Mouse (Mus musculus): ENCODE measurements around the gene Cdc25b. TPM values are rescaled to one million over a fixed set of nuclear protein-coding genes. Genes with fewer than 3 reads are reported as not detected.
A peak's percentile ranks its signal among the peaks of the same experiment; 100 is the strongest.

Gene Cdc25b
- polyA plus RNA-seq, 1 experiment = 14.4 TPM

GRCm38 (mm10) chr2:131159938-131160581 is 26.7 kb upstream of the Cdc25b start, which contains the start of gene 1700037H04Rik:
Gene 1700037H04Rik (minus strand): TSS chr2:131160081.
- DNase-seq (ENCODE audit: low read depth) = peak; percentile 69

DNA sequence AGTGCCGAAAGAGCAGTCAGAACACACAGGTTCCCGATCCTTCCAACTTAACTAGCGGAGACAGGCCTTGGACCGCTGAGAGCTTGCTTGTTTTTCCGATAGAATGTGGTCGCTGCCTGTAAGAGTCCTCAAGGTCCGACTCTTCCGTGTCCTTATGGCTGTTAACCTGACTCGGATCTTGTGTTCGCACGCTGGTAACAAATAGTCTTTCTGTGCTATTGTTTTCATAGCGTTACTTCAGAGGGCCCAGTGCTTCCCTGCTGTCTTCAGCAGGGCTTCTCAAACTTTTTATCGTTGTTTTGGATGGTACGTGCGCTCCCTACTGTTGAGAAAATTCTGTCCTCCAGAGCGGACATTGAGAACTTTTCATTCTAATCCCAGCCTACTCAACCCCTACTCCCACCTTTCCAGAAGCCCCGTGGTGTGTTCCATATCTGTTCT is 26.1 kb upstream of the Cdc25b start:
- DNase-seq (ENCODE audit: low read depth) = no peak

- no peak for DNase-seq (ENCODE audit: low read depth)
Measured at GRCm38 (mm10) chr2:131163924-131164323, 22.8 kb upstream of the Cdc25b start.

DNA sequence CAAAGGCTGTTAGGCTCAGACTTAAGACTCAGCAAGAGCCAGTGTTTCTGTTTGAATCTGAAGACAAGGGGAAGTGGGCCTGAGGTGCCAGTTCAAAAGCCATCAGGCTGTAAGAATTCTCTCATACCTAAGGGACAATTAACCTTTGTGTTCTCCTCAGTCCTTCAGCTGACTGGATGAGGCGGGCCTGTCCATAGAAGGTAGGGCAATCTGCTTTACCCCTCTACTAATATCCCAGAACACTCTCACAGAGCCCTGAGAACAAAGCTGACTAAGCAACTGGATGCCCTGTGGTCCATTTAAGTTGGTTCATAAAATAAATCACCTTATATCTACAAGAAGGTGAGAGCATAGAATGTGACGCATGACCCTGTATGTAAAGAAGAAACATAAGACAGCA is 20.6 kb upstream of the Cdc25b start:
- no peak for DNase-seq (ENCODE audit: low read depth)

GRCm38 (mm10) chr2:131167984-131168383 is 18.8 kb upstream of the Cdc25b start:
- no peak for DNase-seq (ENCODE audit: low read depth)

DNA sequence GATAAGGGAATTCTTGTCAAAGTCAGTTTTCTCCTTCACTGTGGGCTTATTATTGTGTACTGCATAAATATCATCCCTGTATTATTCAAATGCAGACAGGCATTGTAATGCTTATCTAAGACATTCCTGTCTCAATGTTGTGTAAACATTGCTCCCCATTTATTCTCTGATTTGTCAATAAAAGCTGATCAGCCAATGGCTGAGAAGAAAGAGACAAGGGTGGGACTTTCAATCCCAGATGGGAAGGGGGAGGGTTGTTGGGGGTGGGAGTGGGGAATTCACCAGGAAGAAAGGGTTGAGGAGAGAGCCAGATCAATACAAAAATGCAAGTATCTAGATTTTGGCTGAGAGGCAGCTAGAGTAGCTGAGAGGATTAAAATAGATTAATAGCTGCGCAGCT is 17.8 kb upstream of the Cdc25b start:
- DNase-seq (ENCODE audit: low read depth) = no peak

DNA sequence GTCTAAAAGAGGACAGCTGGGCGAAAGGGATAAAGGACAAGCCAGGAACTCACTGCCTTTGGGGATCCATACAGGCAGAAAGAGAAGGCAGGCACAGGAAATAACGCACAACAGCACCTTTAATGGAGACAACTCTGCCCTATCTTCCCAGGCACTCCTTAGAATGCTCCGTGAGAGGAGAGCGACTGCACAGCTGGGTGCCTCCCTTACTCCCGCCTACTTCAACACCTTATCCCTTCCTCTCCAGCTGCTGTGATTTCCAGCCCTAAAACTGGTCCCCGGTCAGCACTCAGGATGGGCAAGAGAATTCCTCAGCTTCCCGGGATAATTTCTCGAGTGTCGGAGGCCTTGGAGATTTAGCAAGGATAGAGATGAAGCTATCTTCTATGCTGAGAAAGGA is 15.8 kb upstream of the Cdc25b start:
- no peak for DNase-seq (ENCODE audit: low read depth)

DNA sequence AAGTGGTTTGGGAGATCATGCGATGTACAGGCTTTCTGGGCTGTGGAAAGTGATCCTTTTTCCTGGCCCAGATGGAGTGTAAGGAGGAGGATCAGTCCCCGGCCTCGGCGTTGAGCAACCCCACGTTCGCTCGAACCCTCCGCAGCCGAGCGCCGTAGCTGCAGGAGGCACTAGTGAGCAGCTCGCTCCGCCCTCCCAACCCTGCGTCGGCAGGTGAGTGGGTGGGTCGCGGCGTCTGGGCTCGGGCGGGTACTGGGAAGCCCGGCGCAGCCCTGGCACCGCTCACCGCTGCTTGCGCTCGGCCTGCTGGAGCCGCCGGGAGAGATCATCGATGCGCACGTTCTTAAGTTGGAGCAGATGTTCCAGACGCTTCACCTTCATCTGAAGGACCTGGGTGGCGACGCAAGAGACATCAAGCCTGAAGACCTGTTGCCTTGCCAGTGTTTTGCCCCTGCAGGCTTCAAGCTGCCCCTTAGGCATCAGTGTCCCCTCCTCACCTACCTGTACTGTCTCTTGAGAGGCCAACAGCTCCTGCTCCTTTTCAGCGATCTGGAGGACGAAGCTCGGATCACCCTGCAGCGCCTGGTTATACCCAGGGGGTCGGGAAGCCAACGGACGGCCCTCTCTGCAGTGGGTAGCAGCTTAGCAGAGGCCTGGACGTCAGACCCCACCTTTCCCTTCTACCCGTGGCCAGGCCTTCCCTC is 15.2 kb upstream of the Cdc25b start:
- DNase-seq (ENCODE audit: low read depth) = no peak

DNA sequence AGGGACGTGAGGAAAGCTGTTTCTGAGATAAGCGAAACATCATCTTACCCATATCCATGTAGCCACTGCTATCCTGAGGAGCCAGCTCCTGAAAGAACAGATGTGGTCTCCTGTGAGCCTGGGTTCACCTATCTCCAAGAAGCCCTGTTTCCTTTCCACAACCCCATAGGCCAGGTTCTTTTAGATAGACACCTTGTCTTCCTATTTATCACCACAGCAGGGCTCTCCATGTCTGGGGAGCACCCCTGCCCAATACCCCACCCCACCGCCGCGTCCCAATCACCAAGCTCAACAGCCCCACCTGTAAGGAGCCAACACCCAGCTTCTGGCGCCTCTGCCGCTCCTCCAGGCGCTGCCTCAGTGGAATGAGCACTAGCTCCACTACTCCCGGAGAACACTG is 14.4 kb upstream of the Cdc25b start:
- no peak for DNase-seq (ENCODE audit: low read depth)

GRCm38 (mm10) chr2:131174700-131175099 is 12.0 kb upstream of the Cdc25b start:
- no peak for DNase-seq (ENCODE audit: low read depth)

DNA sequence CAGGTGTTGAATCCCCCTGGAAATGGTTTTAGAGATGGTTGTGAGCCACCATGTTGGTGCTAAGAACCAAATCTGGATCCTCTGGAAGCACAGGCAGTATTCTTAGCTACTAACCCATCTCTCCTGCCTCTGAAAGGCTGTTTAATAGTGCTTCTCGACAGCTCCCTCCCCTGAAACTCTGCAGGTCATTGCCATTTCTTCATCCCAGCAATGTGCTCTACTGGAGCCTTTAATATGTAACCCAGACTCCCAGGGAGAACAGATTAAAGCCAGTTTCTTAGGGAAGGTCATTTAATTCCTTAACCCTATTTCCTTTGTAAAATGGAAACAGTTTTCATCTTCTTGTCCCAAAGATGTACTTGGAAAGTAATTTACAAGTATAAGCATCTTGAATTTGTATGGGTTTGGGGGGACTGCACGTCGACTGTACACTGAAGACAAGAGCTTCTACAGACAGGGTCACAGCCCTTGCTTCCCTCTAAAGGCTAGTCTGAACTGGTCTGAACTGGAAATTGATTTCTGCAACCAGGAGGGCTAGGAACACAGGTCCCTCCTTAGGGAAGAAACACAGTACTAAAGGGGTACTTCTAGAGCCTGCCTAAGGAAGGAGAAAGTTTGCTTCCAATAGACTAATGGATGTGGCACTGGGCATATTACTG is 11.3 kb upstream of the Cdc25b start:
- no peak for DNase-seq (ENCODE audit: low read depth)

- DNase-seq (ENCODE audit: low read depth) = no peak
Measured at GRCm38 (mm10) chr2:131175945-131176309, 10.8 kb upstream of the Cdc25b start.

GRCm38 (mm10) chr2:131176491-131176890 is 10.3 kb upstream of the Cdc25b start:
- DNase-seq (ENCODE audit: low read depth) = no peak

DNA sequence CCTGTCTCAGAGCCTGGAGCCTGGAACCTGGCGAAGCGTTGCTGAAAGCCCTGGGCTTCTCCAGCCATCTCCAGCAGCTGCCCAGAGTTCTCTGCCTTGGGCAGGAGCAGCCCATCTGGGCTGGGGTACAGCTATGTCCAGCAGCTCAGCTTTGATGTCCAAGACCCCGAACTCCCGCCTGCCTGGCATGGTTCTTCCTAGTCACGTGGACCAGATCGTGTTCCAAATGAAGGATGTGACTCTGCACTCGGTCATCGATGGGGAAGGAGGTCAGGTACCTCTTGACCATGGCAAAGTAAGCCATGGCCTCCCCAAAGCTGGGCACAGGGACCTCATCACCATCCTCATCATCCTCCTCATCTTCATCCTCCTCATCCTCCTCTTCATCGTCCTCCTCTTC is 8.8 kb upstream of the Cdc25b start:
- no peak for DNase-seq (ENCODE audit: low read depth)

GRCm38 (mm10) chr2:131178828-131179245 is 7.9 kb upstream of the Cdc25b start:
- no peak for DNase-seq (ENCODE audit: low read depth)

DNA sequence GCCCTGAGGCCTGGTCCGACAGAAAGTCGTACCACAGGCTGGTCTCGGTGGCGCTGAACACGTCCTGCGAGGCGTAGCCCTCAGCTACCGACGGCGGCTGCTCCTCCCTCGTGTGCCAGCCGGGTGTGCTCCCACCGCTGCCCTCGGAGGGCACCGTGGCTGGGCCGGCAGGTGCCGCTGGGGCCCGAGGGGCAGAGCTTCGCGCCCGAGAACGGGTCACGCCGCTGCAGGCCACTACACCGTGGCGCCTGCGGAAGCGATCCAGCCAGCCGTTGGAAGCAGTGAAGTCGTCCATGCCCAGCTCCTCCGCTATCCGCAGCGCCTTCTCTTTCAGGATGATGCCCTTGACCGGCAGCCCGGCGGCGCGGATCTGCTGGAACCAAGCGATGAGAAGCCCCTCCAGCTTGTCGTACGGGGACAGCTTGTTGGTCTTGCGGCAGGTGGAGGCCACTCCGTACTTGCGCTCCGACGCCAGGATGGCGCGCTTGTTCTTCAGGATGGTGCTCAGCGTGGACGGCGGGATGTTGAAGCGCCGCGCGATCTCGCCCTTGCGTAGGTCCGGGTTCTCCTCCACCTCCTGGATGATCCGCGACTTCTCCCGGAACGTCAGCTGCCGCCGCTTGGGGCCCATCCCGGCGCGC is 7.4 kb upstream of the Cdc25b start:
- no peak for DNase-seq (ENCODE audit: low read depth)

GRCm38 (mm10) chr2:131179990-131180587 is 6.7 kb upstream of the Cdc25b start, which contains the start of gene Cenpb:
Gene Cenpb (minus strand): TSS chr2:131180067.
- no peak for DNase-seq (ENCODE audit: low read depth)

- DNase-seq (ENCODE audit: low read depth) = no peak
Measured at GRCm38 (mm10) chr2:131186343-131186742, 406 bp upstream of the Cdc25b start.

DNA sequence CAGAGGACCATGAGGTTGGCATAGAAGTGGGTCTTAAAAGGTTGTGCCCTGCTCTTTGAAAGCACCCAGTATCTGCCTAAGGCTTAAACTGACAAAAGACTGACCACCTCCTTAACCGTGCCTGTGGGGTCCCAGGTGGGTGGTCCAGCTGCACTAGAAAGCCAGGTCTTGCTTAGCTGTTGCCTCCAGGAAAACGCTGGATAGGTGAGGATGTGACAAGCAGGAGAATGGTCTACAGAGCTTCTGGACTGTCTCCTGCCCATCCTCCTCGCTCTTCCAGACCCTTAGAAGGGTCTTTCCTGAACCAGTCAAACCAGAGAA is 813 bp downstream of the Cdc25b start:
- DNase-seq (ENCODE audit: low read depth) = no peak

- DNase-seq (ENCODE audit: low read depth) = no peak
Measured at GRCm38 (mm10) chr2:131188311-131188710, 1.6 kb downstream of the Cdc25b start.

- no peak for DNase-seq (ENCODE audit: low read depth)
Measured at GRCm38 (mm10) chr2:131189521-131190309, 3.0 kb downstream of the Cdc25b start.
